Mouse (Mus musculus) liver (tissue): Measurements from ENCODE around the gene Gnaq.

Experiments used
- DNase-seq: peaks from one replicate; pipeline ENCODE4 v3.0.0-alpha.2; 2020; ENCODE audit warnings: mixed read lengths

Gnaq gene

GRCm38 (mm10) chr19:16324239-16324638, 191.6 kb downstream of the Gnaq start:
- no peak for DNase-seq

- no peak for DNase-seq
Observed at GRCm38 (mm10) chr19:16325911-16326310, 193.3 kb downstream of the Gnaq start.

- DNase-seq, result no peak
Observed at GRCm38 (mm10) chr19:16327401-16328073, 194.9 kb downstream of the Gnaq start.

- peak; percentile 29 for DNase-seq
Observed at GRCm38 (mm10) chr19:16328074-16328850, 195.6 kb downstream of the Gnaq start.

- DNase-seq, result no peak
Observed at GRCm38 (mm10) chr19:16329056-16329455, 196.4 kb downstream of the Gnaq start.

GRCm38 (mm10) chr19:16329648-16330047, 197.0 kb downstream of the Gnaq start:
- DNase-seq, result no peak

GRCm38 (mm10) chr19:16330161-16330560, 197.5 kb downstream of the Gnaq start:
- DNase-seq, result no peak

GRCm38 (mm10) chr19:16331047-16331446, 198.4 kb downstream of the Gnaq start:
- DNase-seq, result no peak

GRCm38 (mm10) chr19:16337866-16338530, 205.4 kb downstream of the Gnaq start:
- DNase-seq, result no peak

GRCm38 (mm10) chr19:16339954-16340586, 207.4 kb downstream of the Gnaq start:
- no peak for DNase-seq

- DNase-seq, result no peak
Observed at GRCm38 (mm10) chr19:16342702-16343101, 210.1 kb downstream of the Gnaq start.

GRCm38 (mm10) chr19:16345516-16345915, 212.9 kb downstream of the Gnaq start:
- DNase-seq, result no peak

- DNase-seq, result no peak
Observed at GRCm38 (mm10) chr19:16347037-16347436, 214.4 kb downstream of the Gnaq start.

- DNase-seq, result no peak
Observed at GRCm38 (mm10) chr19:16353701-16354136, 221.1 kb downstream of the Gnaq start.

- DNase-seq, result no peak
Observed at GRCm38 (mm10) chr19:16358148-16358547, 225.5 kb downstream of the Gnaq start.

- DNase-seq, result peak; percentile 17
Observed at GRCm38 (mm10) chr19:16358905-16359304, 226.3 kb downstream of the Gnaq start.

GRCm38 (mm10) chr19:16366465-16367063, 233.9 kb downstream of the Gnaq start:
- no peak for DNase-seq

GRCm38 (mm10) chr19:16367218-16367617, 234.6 kb downstream of the Gnaq start:
- DNase-seq, result no peak

GRCm38 (mm10) chr19:16371680-16372079, 239.0 kb downstream of the Gnaq start:
- no peak for DNase-seq

- DNase-seq, result peak; percentile 6
Observed at GRCm38 (mm10) chr19:16372752-16373486, 240.3 kb downstream of the Gnaq start.

- no peak for DNase-seq
Observed at GRCm38 (mm10) chr19:16375881-16376280, 243.2 kb downstream of the Gnaq start.

GRCm38 (mm10) chr19:16378565-16378964, 245.9 kb downstream of the Gnaq start:
- no peak for DNase-seq
